Mouse (Mus musculus): ENCODE measurements at regions not wholly inside any gene's neighbourhood (a gene's known extent, or its start where the extent isn't known, plus 50 kb on each side); places are given as distances from the start of the nearest gene placed in this dataset.
"Not testable (repeated sequence)": the region's sequence is repeated elsewhere in the genome, so short reads cannot be mapped to it uniquely, and the experiment has no call there.

GRCm38 (mm10) chr9:116426269-116426999 lies 251.3 kb upstream of the Tgfbr2 start:
- DNase-seq (ENCODE audit: low read depth, low spot score): peak; percentile 55

GRCm38 (mm10) chr9:116425400-116425799 lies 250.2 kb upstream of the Tgfbr2 start:
- not testable (repeated sequence) for DNase-seq (ENCODE audit: low read depth, low spot score)

GRCm38 (mm10) chr9:116415021-116415420 lies 239.9 kb upstream of the Tgfbr2 start:
- no peak for DNase-seq (ENCODE audit: low read depth, low spot score)

- DNase-seq (ENCODE audit: low read depth, low spot score): no peak
Measured at GRCm38 (mm10) chr9:116411067-116411466, 235.9 kb upstream of the Tgfbr2 start.

- no peak for DNase-seq (ENCODE audit: low read depth, low spot score)
Measured at GRCm38 (mm10) chr9:116410461-116410860, 235.3 kb upstream of the Tgfbr2 start.

GRCm38 (mm10) chr9:116408116-116408515 lies 233.0 kb upstream of the Tgfbr2 start:
- DNase-seq (ENCODE audit: low read depth, low spot score): no peak

GRCm38 (mm10) chr9:116405051-116405450 lies 229.9 kb upstream of the Tgfbr2 start:
- no peak for DNase-seq (ENCODE audit: low read depth, low spot score)

GRCm38 (mm10) chr9:116401821-116402220 lies 226.7 kb upstream of the Tgfbr2 start:
- DNase-seq (ENCODE audit: low read depth, low spot score): no peak

GRCm38 (mm10) chr9:116400270-116400669 lies 225.1 kb upstream of the Tgfbr2 start:
- no peak for DNase-seq (ENCODE audit: low read depth, low spot score)

- no peak for DNase-seq (ENCODE audit: low read depth, low spot score)
Measured at GRCm38 (mm10) chr9:116399296-116399695, 224.1 kb upstream of the Tgfbr2 start.

GRCm38 (mm10) chr9:116392258-116392657 lies 217.1 kb upstream of the Tgfbr2 start:
- DNase-seq (ENCODE audit: low read depth, low spot score): no peak

GRCm38 (mm10) chr9:116389781-116390180 lies 214.6 kb upstream of the Tgfbr2 start:
- DNase-seq (ENCODE audit: low read depth, low spot score): no peak

- DNase-seq (ENCODE audit: low read depth, low spot score): no peak
Measured at GRCm38 (mm10) chr9:116388863-116389262, 213.7 kb upstream of the Tgfbr2 start.

GRCm38 (mm10) chr9:116388025-116388424 lies 212.9 kb upstream of the Tgfbr2 start:
- DNase-seq (ENCODE audit: low read depth, low spot score): no peak

- no peak for DNase-seq (ENCODE audit: low read depth, low spot score)
Measured at GRCm38 (mm10) chr9:116384176-116385076, 209.3 kb upstream of the Tgfbr2 start.

- DNase-seq (ENCODE audit: low read depth, low spot score): no peak
Measured at GRCm38 (mm10) chr9:116383411-116384101, 208.4 kb upstream of the Tgfbr2 start.

GRCm38 (mm10) chr9:116377706-116378105 lies 202.5 kb upstream of the Tgfbr2 start:
- no peak for DNase-seq (ENCODE audit: low read depth, low spot score)

GRCm38 (mm10) chr9:116375658-116376357 lies 200.6 kb upstream of the Tgfbr2 start:
- DNase-seq (ENCODE audit: low read depth, low spot score): no peak

- no peak for DNase-seq (ENCODE audit: low read depth, low spot score)
Measured at GRCm38 (mm10) chr9:116374343-116374742, 199.2 kb upstream of the Tgfbr2 start.

GRCm38 (mm10) chr9:116373396-116373795 lies 198.2 kb upstream of the Tgfbr2 start:
- no peak for DNase-seq (ENCODE audit: low read depth, low spot score)

- DNase-seq (ENCODE audit: low read depth, low spot score): no peak
Measured at GRCm38 (mm10) chr9:116369059-116369718, 194.0 kb upstream of the Tgfbr2 start.
